Mouse (Mus musculus) midbrain, embryonic 14.5 days (tissue): ENCODE data around the gene Pik3ip1. TPM values are rescaled to one million over a fixed set of nuclear protein-coding genes. Genes with fewer than 3 reads are reported as not detected.

Experiments
- ATAC-seq: fragments of 200-750 bp; cut with Nextera tagmentation; 2 replicates; pipeline ENCODE4 v1.8.0; 2017; ENCODE audit warnings: moderate number of reproducible peaks, moderate library complexity; ENCODE audit not compliant: low FRiP score, low TSS enrichment
- DNase-seq: peaks from one replicate; pipeline ENCODE4 v3.0.0-alpha.2; 2015
- H3K27ac ChIP-seq: fragments of 300-500 bp; sonication (generic); replicated peaks from 2 replicates; pipeline ENCODE4 v1.5.1; 2014; ENCODE audit warnings: mild to moderate bottlenecking, low read depth, low read length, moderate library complexity
- H3K27me3 ChIP-seq: fragments of 300-500 bp; sonication (generic); 2 replicates; pipeline ENCODE4 v1.6.1; 2014; ENCODE audit warnings: low read length, control low read depth, mixed read lengths; ENCODE audit not compliant: control insufficient read depth, insufficient read depth
- H3K36me3 ChIP-seq: fragments of 300-500 bp; sonication (generic); 2 replicates; pipeline ENCODE4 v1.6.1; 2014; ENCODE audit warnings: low read length, control low read depth; ENCODE audit not compliant: control insufficient read depth, insufficient read depth
- H3K4me1 ChIP-seq: fragments of 300-500 bp; sonication (generic); 2 replicates; pipeline ENCODE4 v1.6.1; 2014; ENCODE audit warnings: mild to moderate bottlenecking, antibody characterized with exemption, low read length, control low read depth; ENCODE audit not compliant: control insufficient read depth, insufficient read depth
- H3K4me2 ChIP-seq: fragments of 300-500 bp; sonication (generic); 2 replicates; pipeline ENCODE4 v1.6.1; 2014; ENCODE audit warnings: mild to moderate bottlenecking, low read length, moderate library complexity
- H3K4me3 ChIP-seq: fragments of 300-500 bp; sonication (generic); replicated peaks from 2 replicates; pipeline ENCODE4 v1.5.1; 2014; ENCODE audit warnings: low read depth, low read length
- H3K9ac ChIP-seq: fragments of 300-500 bp; sonication (generic); replicated peaks from 2 replicates; pipeline ENCODE4 v1.6.1; 2014; ENCODE audit warnings: mild to moderate bottlenecking, low read length, moderate library complexity
- H3K9me3 ChIP-seq: fragments of 300-500 bp; sonication (generic); 2 replicates; pipeline ENCODE4 v1.6.1; 2016; ENCODE audit warnings: low read length, control low read depth, mixed read lengths; ENCODE audit not compliant: control insufficient read depth
- WGBS: fragments of 180-500 bp; shearing (Covaris S2); extraction: QIAGEN DNeasy Blood & Tissue Kit; methylation state at CpG from one replicate; pipeline ENCODE4 v1.1.7; 2014; 5-methylcytosine and 5-hydroxymethylcytosine counted together
- polyA plus RNA-seq: library from polyadenylated mRNA; unstranded; fragments of >200 nt; fragmentation: Nextera tagmentation; extraction: Ambion mirVana; gene quantifications from 2 replicates; pipeline ENCODE4 v1.2.1, GENCODE M21; 2014

The Pik3ip1 gene
- polyA plus RNA-seq, 1 experiment from 2014 or later = 20.2 TPM

GRCm38 (mm10) chr11:3289803-3290639 lies 40.2 kb upstream of the Pik3ip1 start:
- under 1% methylated on average over 88 of the region's 92 CpGs for WGBS
- peaks cover 23% of the 10 kb centered on the region for H3K36me3 ChIP-seq

GRCm38 (mm10) chr11:3290640-3291310 lies 39.4 kb upstream of the Pik3ip1 start:
- peaks cover 39% of the 10 kb centered on the region for H3K4me1 ChIP-seq
- peak overlapping the region; percentile 88 for H3K4me3 ChIP-seq
- peak overlapping the region; percentile 95 for H3K9ac ChIP-seq
- H3K9me3 ChIP-seq = no peaks in the 10 kb centered on the region
- H3K4me2 ChIP-seq = peak overlapping the region; percentile 100
- H3K36me3 ChIP-seq = peaks cover 30% of the 10 kb centered on the region
- DNase-seq (peak; percentile 76), ATAC-seq (no peak)
- WGBS = under 1% methylated on average over 50 of the region's 50 CpGs
- H3K27ac ChIP-seq = peak overlapping the region; percentile 100
- H3K27me3 ChIP-seq = no peaks in the 10 kb centered on the region

More at GRCm38 (mm10) chr11:3289803-3290639, 40.2 kb upstream of the Pik3ip1 start:
- Histone ChIP-seq H3K9ac (peak overlapping the region; percentile 95), H3K4me3 (peak overlapping the region; percentile 88), H3K9me3 (no peaks in the 10 kb centered on the region), H3K4me1 (peaks cover 31% of the 10 kb centered on the region), H3K4me2 (peak overlapping the region; percentile 100), H3K27me3 (no peaks in the 10 kb centered on the region), H3K27ac (peak overlapping the region; percentile 100)
- peak; percentile 62 for ATAC-seq
- DNase-seq = peak; percentile 99

GRCm38 (mm10) chr11:3291311-3292061 lies 38.7 kb upstream of the Pik3ip1 start:
- under 1% methylated on average over 26 of the region's 26 CpGs for WGBS
- DNase-seq = peak; percentile 52
- Histone ChIP-seq H3K9me3 (no peaks in the 10 kb centered on the region), H3K4me2 (peak overlapping the region; percentile 100), H3K9ac (peak overlapping the region; percentile 95), H3K36me3 (peaks cover 36% of the 10 kb centered on the region), H3K27ac (peak overlapping the region; percentile 100), H3K4me1 (peaks cover 46% of the 10 kb centered on the region), H3K4me3 (peak overlapping the region; percentile 88), H3K27me3 (no peaks in the 10 kb centered on the region)
- no peak for ATAC-seq

- peak overlapping the region; percentile 100 for H3K27ac ChIP-seq
- no peaks in the 10 kb centered on the region for H3K9me3 ChIP-seq
- peak; percentile 76 for DNase-seq
- H3K36me3 ChIP-seq = peaks cover 42% of the 10 kb centered on the region
- peak overlapping the region; percentile 100 for H3K4me2 ChIP-seq
- no peak for ATAC-seq
- H3K9ac ChIP-seq = peak overlapping the region; percentile 95
- 0% methylated on average over 8 of the region's 8 CpGs for WGBS
- H3K4me1 ChIP-seq = peaks cover 46% of the 10 kb centered on the region
- peak overlapping the region; percentile 88 for H3K4me3 ChIP-seq
- no peaks in the 10 kb centered on the region for H3K27me3 ChIP-seq
Observed at GRCm38 (mm10) chr11:3292062-3292421, 38.2 kb upstream of the Pik3ip1 start.

GRCm38 (mm10) chr11:3292711-3293249 lies 37.4 kb upstream of the Pik3ip1 start:
- Histone ChIP-seq H3K4me3 (peak overlapping the region; percentile 88), H3K27me3 (no peaks in the 10 kb centered on the region), H3K36me3 (peaks cover 49% of the 10 kb centered on the region), H3K4me1 (peaks cover 43% of the 10 kb centered on the region), H3K27ac (peak overlapping the region; percentile 100), H3K9me3 (no peaks in the 10 kb centered on the region), H3K9ac (peak overlapping the region; percentile 95), H3K4me2 (peak overlapping the region; percentile 100)
- WGBS = 1% methylated on average over 8 of the region's 8 CpGs
- ATAC-seq (peak; percentile 28), DNase-seq (peak; percentile 88)

- DNase-seq (no peak), ATAC-seq (no peak)
- Histone ChIP-seq H3K9ac (peak overlapping the region; percentile 95), H3K4me1 (peaks cover 38% of the 10 kb centered on the region), H3K4me2 (peak overlapping the region; percentile 100), H3K36me3 (peaks cover 55% of the 10 kb centered on the region), H3K27ac (peak overlapping the region; percentile 100), H3K27me3 (no peaks in the 10 kb centered on the region), H3K4me3 (peak overlapping the region; percentile 88), H3K9me3 (no peaks in the 10 kb centered on the region)
- 6% methylated on average over 4 of the region's 4 CpGs for WGBS
Observed at GRCm38 (mm10) chr11:3293361-3293760, 36.8 kb upstream of the Pik3ip1 start.

- no peak for ATAC-seq
- Histone ChIP-seq H3K4me3 (peak overlapping the region; percentile 88), H3K27me3 (no peaks in the 10 kb centered on the region), H3K4me1 (peaks cover 36% of the 10 kb centered on the region), H3K9me3 (no peaks in the 10 kb centered on the region), H3K4me2 (peak overlapping the region; percentile 100), H3K9ac (peak overlapping the region; percentile 95; the same call in 1 of the 2 replicates), H3K27ac (no peak overlapping the region), H3K36me3 (peaks cover 68% of the 10 kb centered on the region)
- WGBS = 89% methylated on average over 2 of the region's 2 CpGs
- no peak for DNase-seq
Observed at GRCm38 (mm10) chr11:3294641-3295040, 35.6 kb upstream of the Pik3ip1 start.

- Histone ChIP-seq H3K9me3 (no peaks in the 10 kb centered on the region), H3K4me2 (peak overlapping the region; percentile 32; the same call in 1 of the 2 replicates), H3K27me3 (no peaks in the 10 kb centered on the region), H3K4me3 (0 out of 2 replicates have a peak overlapping the region, but pooled peaks have one; percentile 4), H3K9ac (0 out of 2 replicates have a peak overlapping the region, but pooled peaks have one; percentile 36), H3K4me1 (peaks cover 36% of the 10 kb centered on the region), H3K36me3 (peaks cover 82% of the 10 kb centered on the region), H3K27ac (no peak overlapping the region)
- no peak for DNase-seq
- no peak for ATAC-seq
- 62% methylated on average over 5 of the region's 5 CpGs for WGBS
Observed at GRCm38 (mm10) chr11:3296056-3296455, 34.1 kb upstream of the Pik3ip1 start.
